Mouse (Mus musculus): ENCODE results near the gene Ugt1a9.

GRCm38 (mm10) chr1:88216551-88216950 lies 146.0 kb downstream of the Ugt1a9 start:
- no peak for TF ChIP-seq EP300 (IDR thresholded peaks at IDR 0.05; ENCODE audit: insufficient read depth, low read depth, low read length)
- TF ChIP-seq CTCF (IDR thresholded peaks at IDR 0.05): no peak
- no peak for TF ChIP-seq POLR2A (IDR thresholded peaks at IDR 0.05; ENCODE audit: insufficient read depth, low read depth, low read length)
